Mouse (Mus musculus) lung, embryonic 16.5 days (tissue): ENCODE data around the gene Atp4b. TPM values are rescaled to one million over a fixed set of nuclear protein-coding genes. Genes with fewer than 3 reads are reported as not detected.

Experiments used
- ATAC-seq: fragments of 200-750 bp; cut with Nextera tagmentation; 2 replicates; pipeline ENCODE4 v1.8.0; 2017; ENCODE audit warnings: low read depth, mild to moderate bottlenecking, moderate library complexity
- H3K27ac ChIP-seq: fragments of 300-500 bp; sonication (generic); 2 replicates; pipeline ENCODE4 v1.5.1; 2014; ENCODE audit warnings: mild to moderate bottlenecking, control low read depth, low read length
- H3K27me3 ChIP-seq: fragments of 300-500 bp; sonication (generic); 2 replicates; pipeline ENCODE4 v1.6.1; 2014; ENCODE audit warnings: low read depth, low read length, mixed read lengths; ENCODE audit not compliant: control insufficient read depth, insufficient read depth
- H3K36me3 ChIP-seq: fragments of 300-500 bp; sonication (generic); 2 replicates; pipeline ENCODE4 v1.6.1; 2014; ENCODE audit warnings: low read length; ENCODE audit not compliant: control insufficient read depth, insufficient read depth
- H3K4me1 ChIP-seq: fragments of 300-500 bp; sonication (generic); replicated peaks from 2 replicates; pipeline ENCODE4 v1.6.1; 2014; ENCODE audit warnings: low read length, mixed read lengths; ENCODE audit not compliant: control insufficient read depth, insufficient read depth
- H3K4me2 ChIP-seq: fragments of 300-500 bp; sonication (generic); 2 replicates; pipeline ENCODE4 v1.6.1; 2014; ENCODE audit warnings: low read depth, low read length, control low read depth
- H3K4me3 ChIP-seq: fragments of 300-500 bp; sonication (generic); 2 replicates; pipeline ENCODE4 v1.5.1; 2014; ENCODE audit warnings: mild to moderate bottlenecking, low read length, control low read depth
- H3K9ac ChIP-seq: fragments of 300-500 bp; sonication (generic); 2 replicates; pipeline ENCODE4 v1.6.1; 2014; ENCODE audit warnings: low read length, control low read depth
- H3K9me3 ChIP-seq: fragments of 300-500 bp; sonication (generic); 2 replicates; pipeline ENCODE4 v1.6.1; 2016; ENCODE audit warnings: low read length; ENCODE audit not compliant: control insufficient read depth
- WGBS: fragments of 180-500 bp; shearing (Covaris S2); extraction: QIAGEN DNeasy Blood & Tissue Kit; methylation state at CpG from one replicate; pipeline ENCODE4 v1.1.7; 2014; 5-methylcytosine and 5-hydroxymethylcytosine counted together
- polyA plus RNA-seq: library from polyadenylated mRNA; unstranded; fragments of >200 nt; fragmentation: Nextera tagmentation; extraction: Ambion mirVana; gene quantifications from 2 replicates; pipeline ENCODE4 v1.2.1, GENCODE M21; 2015

The Atp4b gene
- polyA plus RNA-seq, 1 experiment from 2014 or later = not detected

- Histone ChIP-seq H3K4me3 (no peak overlapping the region), H3K27me3 (no peaks in the 10 kb centered on the region), H3K9ac (no peak overlapping the region), H3K36me3 (no peaks in the 10 kb centered on the region), H3K27ac (no peak overlapping the region), H3K4me1 (no peaks in the 10 kb centered on the region), H3K9me3 (no peaks in the 10 kb centered on the region), H3K4me2 (no peak overlapping the region)
- WGBS = 83% methylated on average over 6 of the region's 6 CpGs
- no peak for ATAC-seq
Measured at GRCm38 (mm10) chr8:13420970-13421369, 24.3 kb upstream of the Atp4b start.

GRCm38 (mm10) chr8:13419111-13419639 is 22.6 kb upstream of the Atp4b start:
- no peaks in the 10 kb centered on the region for H3K4me1 ChIP-seq
- 61% methylated on average over 2 of the region's 2 CpGs for WGBS
- no peaks in the 10 kb centered on the region for H3K9me3 ChIP-seq
- H3K27me3 ChIP-seq = no peaks in the 10 kb centered on the region
- H3K36me3 ChIP-seq = no peaks in the 10 kb centered on the region
- no peak overlapping the region for H3K4me2 ChIP-seq
- H3K9ac ChIP-seq = no peak overlapping the region
- no peak overlapping the region for H3K27ac ChIP-seq
- no peak overlapping the region for H3K4me3 ChIP-seq
- ATAC-seq = no peak

GRCm38 (mm10) chr8:13415879-13416278 is 19.3 kb upstream of the Atp4b start:
- no peak for ATAC-seq
- Histone ChIP-seq H3K36me3 (no peaks in the 10 kb centered on the region), H3K4me3 (no peak overlapping the region), H3K9me3 (no peaks in the 10 kb centered on the region), H3K27me3 (no peaks in the 10 kb centered on the region), H3K4me1 (no peaks in the 10 kb centered on the region), H3K4me2 (no peak overlapping the region), H3K9ac (no peak overlapping the region), H3K27ac (no peak overlapping the region)
- WGBS = 66% methylated on average over 10 of the region's 10 CpGs

GRCm38 (mm10) chr8:13413823-13414390 is 17.3 kb upstream of the Atp4b start:
- no peaks in the 10 kb centered on the region for H3K27me3 ChIP-seq
- no peak overlapping the region for H3K4me3 ChIP-seq
- H3K36me3 ChIP-seq = no peaks in the 10 kb centered on the region
- no peak; the same call in 1 of the 2 replicates for ATAC-seq
- H3K4me2 ChIP-seq = no peak overlapping the region
- H3K4me1 ChIP-seq = no peaks in the 10 kb centered on the region
- H3K27ac ChIP-seq = no peak overlapping the region
- no peak overlapping the region for H3K9ac ChIP-seq
- 34% methylated on average over 12 of the region's 12 CpGs for WGBS
- H3K9me3 ChIP-seq = no peaks in the 10 kb centered on the region

- Histone ChIP-seq H3K36me3 (no peaks in the 10 kb centered on the region), H3K9ac (no peak overlapping the region), H3K27ac (no peak overlapping the region), H3K9me3 (no peaks in the 10 kb centered on the region), H3K27me3 (no peaks in the 10 kb centered on the region), H3K4me3 (no peak overlapping the region), H3K4me2 (no peak overlapping the region), H3K4me1 (no peaks in the 10 kb centered on the region)
- WGBS = 62% methylated on average over 13 of the region's 13 CpGs
- no peak; the same call in 1 of the 2 replicates for ATAC-seq
Measured at GRCm38 (mm10) chr8:13412891-13413558, 16.4 kb upstream of the Atp4b start.

- no peak overlapping the region for H3K27ac ChIP-seq
- WGBS = 27% methylated on average over 6 of the region's 6 CpGs
- no peak overlapping the region for H3K9ac ChIP-seq
- H3K36me3 ChIP-seq = no peaks in the 10 kb centered on the region
- ATAC-seq = no peak
- no peaks in the 10 kb centered on the region for H3K27me3 ChIP-seq
- no peak overlapping the region for H3K4me3 ChIP-seq
- no peak overlapping the region for H3K4me2 ChIP-seq
- H3K9me3 ChIP-seq = no peaks in the 10 kb centered on the region
- H3K4me1 ChIP-seq = no peaks in the 10 kb centered on the region
Measured at GRCm38 (mm10) chr8:13411597-13411996, 15.0 kb upstream of the Atp4b start.

- H3K36me3 ChIP-seq = no peaks in the 10 kb centered on the region
- no peaks in the 10 kb centered on the region for H3K4me1 ChIP-seq
- H3K4me3 ChIP-seq = no peak overlapping the region
- H3K27ac ChIP-seq = no peak overlapping the region
- 80% methylated on average over 5 of the region's 5 CpGs for WGBS
- no peak overlapping the region for H3K9ac ChIP-seq
- no peaks in the 10 kb centered on the region for H3K27me3 ChIP-seq
- H3K4me2 ChIP-seq = no peak overlapping the region
- no peaks in the 10 kb centered on the region for H3K9me3 ChIP-seq
- ATAC-seq = no peak
Measured at GRCm38 (mm10) chr8:13406011-13406410, 9.4 kb upstream of the Atp4b start.

- H3K4me3 ChIP-seq = no peak within 1 kb of the TSS
- no peak for ATAC-seq
- H3K27ac ChIP-seq = no peak within 1 kb of the TSS
- no peak within 1 kb of the TSS for H3K9ac ChIP-seq
- H3K27me3 ChIP-seq = no peaks in the 10 kb centered on the region
- H3K9me3 ChIP-seq = no peaks in the 10 kb centered on the region
- 76% methylated on average over 5 of the region's 5 CpGs for WGBS
- H3K36me3 ChIP-seq = no peaks in the 10 kb centered on the region
- no peak within 1 kb of the TSS for H3K4me2 ChIP-seq
- H3K4me1 ChIP-seq = no peaks in the 10 kb centered on the region
Measured at GRCm38 (mm10) chr8:13404666-13405131, 8.1 kb upstream of the Atp4b start, which contains the start of gene Grk1. TSS of gene Grk1 (plus strand) at chr8:13405081.

GRCm38 (mm10) chr8:13403517-13403916 is 6.9 kb upstream of the Atp4b start:
- Histone ChIP-seq H3K4me2 (no peak overlapping the region), H3K36me3 (no peaks in the 10 kb centered on the region), H3K4me1 (no peaks in the 10 kb centered on the region), H3K9me3 (no peaks in the 10 kb centered on the region), H3K9ac (no peak overlapping the region), H3K27me3 (no peaks in the 10 kb centered on the region), H3K4me3 (no peak overlapping the region), H3K27ac (no peak overlapping the region)
- ATAC-seq = no peak
- 37% methylated on average over 6 of the region's 6 CpGs for WGBS
